Mouse (Mus musculus): ENCODE results near the gene Slc5a5.

DNA sequence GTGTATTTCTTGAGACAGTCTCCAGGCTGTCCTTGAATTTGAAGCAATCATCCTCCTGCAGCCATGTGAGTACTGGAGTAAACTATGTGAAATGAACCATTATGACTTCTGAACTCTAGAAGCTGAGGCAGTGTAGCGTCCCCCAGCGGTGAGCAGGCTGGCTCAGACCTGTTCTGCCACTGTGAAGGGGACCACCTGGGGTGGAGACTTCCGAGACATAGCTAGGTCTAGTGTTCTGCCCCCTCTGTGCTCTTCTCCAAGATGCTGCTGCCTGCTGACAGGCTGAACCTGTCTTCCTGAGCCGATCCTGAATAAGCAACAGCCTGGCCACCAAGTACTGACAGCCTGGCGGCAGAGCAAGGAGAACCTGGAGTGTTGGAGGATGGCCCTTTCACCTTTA, 47.4 kb downstream of the Slc5a5 start:
- TF ChIP-seq CTCF (IDR thresholded peaks at IDR 0.05; ENCODE audit: low read depth) (no peak), EP300 (IDR thresholded peaks at IDR 0.05; ENCODE audit: low read depth) (no peak)

All from liver, embryonic 14.5 days (tissue).